Mouse (Mus musculus) lung, postnatal 0 days (tissue): ENCODE data around the gene Foxf1.

Experiments
- CTCF ChIP-seq: IDR thresholded peaks from 2 replicates; pipeline ENCODE4 v1.5.1; 2016; ENCODE audit warnings: antibody characterized with exemption, mild to moderate bottlenecking
- EP300 ChIP-seq: IDR thresholded peaks from 2 replicates; pipeline ENCODE4 v1.6.1; 2016; ENCODE audit warnings: antibody characterized with exemption, mild to moderate bottlenecking, control low read depth

GRCm38 (mm10) chr8:121134512-121134911, 50.3 kb downstream of the Foxf1 start:
- TF ChIP-seq CTCF: no peak
- no peak for TF ChIP-seq EP300
